Mouse (Mus musculus): Measurements from ENCODE around the gene Nab1. TPM values are rescaled to one million over a fixed set of nuclear protein-coding genes. Genes with fewer than 3 reads are reported as not detected.

The Nab1 gene
- polyA plus RNA-seq, 1 experiment from 2014 or later = 26.0 TPM

DNA sequence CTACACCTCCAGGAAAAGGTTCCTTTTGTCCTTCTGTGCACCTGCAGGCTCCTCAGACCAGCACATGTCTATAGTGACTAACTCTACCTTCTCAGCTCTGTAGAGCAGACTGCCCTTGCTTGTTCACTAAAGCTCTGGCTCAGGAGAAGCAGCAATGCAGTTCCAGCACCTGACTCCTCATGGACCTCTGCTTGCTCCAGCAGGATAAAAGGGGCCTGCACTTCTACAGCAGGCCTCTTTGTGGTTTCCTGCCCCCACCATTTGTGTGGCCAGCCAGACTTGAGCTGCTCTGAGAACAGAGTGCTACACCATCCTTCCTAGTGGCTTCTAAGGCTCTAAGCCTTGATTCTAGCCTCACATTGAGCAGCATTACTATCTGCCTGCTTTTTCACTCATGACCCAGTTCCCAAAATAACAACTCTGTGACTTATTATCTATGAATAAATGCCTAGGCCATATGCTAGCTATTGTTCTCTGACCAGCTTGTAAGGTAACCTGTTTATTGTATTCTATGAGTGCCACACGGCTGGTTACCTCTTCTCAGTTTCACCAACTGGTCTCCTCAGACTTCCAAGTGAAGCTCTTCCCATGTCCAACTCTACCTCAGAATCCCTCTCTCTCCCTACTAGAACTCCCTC, 11.4 kb upstream of the Nab1 start:
- WGBS = 84% methylated on average over 1 of the region's 1 CpGs

DNA sequence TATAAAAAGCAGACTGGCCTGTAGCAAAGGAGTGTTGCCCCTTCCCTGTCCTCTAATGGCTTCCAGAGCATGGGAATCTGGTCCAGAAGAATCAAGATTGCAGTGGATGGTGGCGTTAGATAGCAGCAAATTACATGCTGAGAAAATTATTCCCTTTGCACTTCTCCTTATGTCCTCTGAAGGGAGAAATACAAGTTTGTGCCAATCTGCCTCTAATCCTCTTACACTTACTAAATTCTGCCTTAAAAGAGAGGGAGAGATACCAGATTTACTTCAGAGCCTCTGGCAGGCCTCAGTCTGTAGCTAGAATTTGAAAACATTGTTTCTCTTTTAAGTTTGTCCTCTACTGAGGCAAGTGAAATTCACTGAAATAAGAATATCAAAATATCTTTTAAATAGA, 5.7 kb upstream of the Nab1 start:
- Histone ChIP-seq H3K9me3 (no peaks in the 10 kb centered on the region), H3K36me3 (no peaks in the 10 kb centered on the region), H3K4me3 (no peak overlapping the region), H3K9ac (no peak overlapping the region), H3K4me2 (no peak overlapping the region), H3K4me1 (peaks cover 7% of the 10 kb centered on the region), H3K27me3 (no peaks in the 10 kb centered on the region), H3K27ac (no peak overlapping the region)
- no peak for ATAC-seq (ENCODE audit: insufficient number of reproducible peaks, low FRiP score, low TSS enrichment, low read depth)
- 50% methylated on average over 1 of the region's 1 CpGs for WGBS

More for the DNA sequence above, 11.4 kb upstream of the Nab1 start:
- no peak overlapping the region for H3K4me3 ChIP-seq
- no peak overlapping the region for H3K9ac ChIP-seq
- no peak overlapping the region for H3K4me2 ChIP-seq
- no peak overlapping the region for H3K27ac ChIP-seq
- no peaks in the 10 kb centered on the region for H3K9me3 ChIP-seq
- no peaks in the 10 kb centered on the region for H3K4me1 ChIP-seq
- no peaks in the 10 kb centered on the region for H3K27me3 ChIP-seq
- no peaks in the 10 kb centered on the region for H3K36me3 ChIP-seq
- ATAC-seq (ENCODE audit: insufficient number of reproducible peaks, low FRiP score, low TSS enrichment, low read depth) = no peak

DNA sequence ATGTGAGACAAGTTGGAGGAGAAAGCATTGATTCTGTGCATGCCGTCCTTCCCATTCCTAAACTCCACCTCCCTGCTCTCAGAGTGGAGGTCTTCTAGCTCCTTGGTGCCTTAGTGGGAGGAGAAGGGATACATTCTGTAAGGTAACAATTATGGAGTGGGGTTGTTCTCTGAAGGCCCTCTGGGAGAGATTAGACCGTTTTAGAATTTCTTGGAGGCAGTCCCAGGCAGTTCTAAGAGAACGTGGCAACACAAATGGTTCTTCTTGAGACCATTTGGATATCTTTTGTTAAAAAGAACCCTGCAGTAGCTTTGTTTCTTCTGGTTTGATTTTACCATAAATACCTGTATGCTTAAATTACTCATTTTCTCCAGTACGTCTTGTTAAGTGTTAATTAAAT, 1.8 kb upstream of the Nab1 start:
- 30% methylated on average over 4 of the region's 4 CpGs for WGBS
- ATAC-seq (ENCODE audit: insufficient number of reproducible peaks, low FRiP score, low TSS enrichment, low read depth) = no peak
- Histone ChIP-seq H3K27ac (0 out of 2 replicates have a peak overlapping the region, but pooled peaks have one; percentile 57), H3K4me2 (no peak overlapping the region), H3K4me1 (peaks cover 10% of the 10 kb centered on the region), H3K36me3 (no peaks in the 10 kb centered on the region), H3K4me3 (no peak overlapping the region), H3K27me3 (no peaks in the 10 kb centered on the region), H3K9ac (no peak overlapping the region), H3K9me3 (no peaks in the 10 kb centered on the region)

DNA sequence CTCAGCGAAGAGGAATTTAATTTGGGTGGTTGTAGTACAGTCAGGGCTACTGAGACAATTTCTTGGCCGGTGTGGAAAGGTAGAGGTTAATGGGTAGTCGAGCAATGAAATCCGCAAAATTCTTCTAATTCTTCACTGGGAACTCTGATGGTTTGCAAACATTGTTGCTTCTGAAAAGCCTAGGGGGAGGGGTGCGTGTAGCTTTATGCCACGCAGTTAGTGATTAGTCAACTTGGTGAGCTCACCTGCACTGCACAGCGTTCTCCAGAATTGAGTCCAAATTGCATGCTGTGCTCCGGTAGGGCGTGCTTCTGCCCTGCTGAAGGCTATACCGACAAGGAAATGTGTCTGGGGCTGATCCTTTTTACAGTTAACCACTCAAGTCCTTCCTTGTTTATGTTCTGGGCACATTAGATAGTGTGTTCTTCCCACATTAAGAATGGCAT, 1.2 kb upstream of the Nab1 start:
- 39% methylated on average over 10 of the region's 10 CpGs for WGBS
- Histone ChIP-seq H3K4me3 (no peak overlapping the region), H3K36me3 (no peaks in the 10 kb centered on the region), H3K27ac (peak overlapping the region; percentile 57), H3K4me2 (no peak overlapping the region), H3K4me1 (peaks cover 10% of the 10 kb centered on the region), H3K9me3 (no peaks in the 10 kb centered on the region), H3K27me3 (no peaks in the 10 kb centered on the region), H3K9ac (no peak overlapping the region)
- no peak for ATAC-seq (ENCODE audit: insufficient number of reproducible peaks, low FRiP score, low TSS enrichment, low read depth)

DNA sequence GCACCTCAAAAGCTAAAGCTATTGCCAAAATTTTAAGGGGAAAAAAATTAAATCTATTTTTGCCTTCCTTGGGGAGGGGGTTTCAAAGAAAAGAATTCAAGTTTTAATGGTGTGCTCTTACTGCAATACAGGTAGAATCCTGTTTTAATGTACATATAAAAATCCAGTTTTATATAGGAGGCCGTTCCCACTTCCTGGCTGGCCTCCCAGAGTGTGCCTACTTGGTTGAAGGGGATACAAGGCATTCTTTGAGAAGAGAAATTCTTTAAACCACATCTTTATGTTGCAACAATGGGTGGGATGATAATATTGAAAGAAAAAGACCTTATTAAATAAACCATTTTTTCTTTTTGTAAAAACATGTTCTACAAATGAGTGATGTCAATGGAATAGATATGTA, 611 bp upstream of the Nab1 start:
- peak overlapping the region; percentile 84; the same call in 1 of the 2 replicates for H3K4me3 ChIP-seq
- H3K27me3 ChIP-seq = no peaks in the 10 kb centered on the region
- H3K9ac ChIP-seq = no peak overlapping the region
- H3K4me2 ChIP-seq = peak overlapping the region; percentile 59
- peak overlapping the region; percentile 95; the same call in 1 of the 2 replicates for H3K27ac ChIP-seq
- ATAC-seq (ENCODE audit: insufficient number of reproducible peaks, low FRiP score, low TSS enrichment, low read depth) = no peak
- no peaks in the 10 kb centered on the region for H3K36me3 ChIP-seq
- H3K4me1 ChIP-seq = peaks cover 10% of the 10 kb centered on the region
- 10% methylated on average over 1 of the region's 1 CpGs for WGBS
- H3K9me3 ChIP-seq = no peaks in the 10 kb centered on the region

DNA sequence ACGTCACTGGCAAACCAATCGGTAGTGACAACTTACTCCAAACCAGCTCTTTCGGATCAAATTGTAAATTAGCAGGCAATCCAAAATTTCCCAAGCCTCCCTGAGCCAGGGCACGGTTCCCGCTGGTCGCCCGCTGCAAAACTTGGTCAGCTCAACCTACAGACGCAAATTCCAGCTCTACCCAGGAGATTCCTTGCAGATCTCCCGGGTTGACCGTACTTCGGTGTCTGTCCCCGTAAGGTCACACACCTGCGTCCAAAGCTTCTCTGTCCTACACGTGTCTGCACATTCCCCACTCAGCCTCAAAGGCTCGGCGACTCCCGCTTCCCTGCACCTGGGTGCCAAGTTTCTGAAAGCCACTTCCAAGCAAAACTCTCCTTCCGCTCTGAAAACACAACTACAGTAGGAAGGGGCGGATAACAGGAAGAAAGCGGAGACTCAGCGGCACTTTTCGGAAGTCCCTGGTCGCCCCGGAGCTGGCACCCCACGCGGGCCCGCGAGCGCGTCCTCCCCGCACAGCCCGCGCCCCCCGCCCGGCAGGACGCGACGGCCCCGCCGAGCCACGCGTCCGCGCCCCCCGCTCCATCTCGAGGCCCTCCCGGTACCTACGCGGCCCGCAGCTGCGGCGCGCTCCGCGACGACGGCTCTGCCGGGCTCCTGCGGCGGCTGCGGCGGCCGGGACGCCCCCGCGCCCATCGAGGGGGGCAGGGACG, 722 bp downstream of the Nab1 start:
- Histone ChIP-seq H3K9ac (peak overlapping the region; percentile 98), H3K9me3 (no peaks in the 10 kb centered on the region), H3K4me2 (peak overlapping the region; percentile 59), H3K4me3 (peak overlapping the region; percentile 84), H3K27ac (peak overlapping the region; percentile 95), H3K36me3 (no peaks in the 10 kb centered on the region), H3K27me3 (no peaks in the 10 kb centered on the region), H3K4me1 (peaks cover 14% of the 10 kb centered on the region)
- ATAC-seq (ENCODE audit: insufficient number of reproducible peaks, low FRiP score, low TSS enrichment, low read depth) = peak; percentile 50; the same call in 1 of the 2 replicates
- WGBS = under 1% methylated on average over 47 of the region's 68 CpGs

DNA sequence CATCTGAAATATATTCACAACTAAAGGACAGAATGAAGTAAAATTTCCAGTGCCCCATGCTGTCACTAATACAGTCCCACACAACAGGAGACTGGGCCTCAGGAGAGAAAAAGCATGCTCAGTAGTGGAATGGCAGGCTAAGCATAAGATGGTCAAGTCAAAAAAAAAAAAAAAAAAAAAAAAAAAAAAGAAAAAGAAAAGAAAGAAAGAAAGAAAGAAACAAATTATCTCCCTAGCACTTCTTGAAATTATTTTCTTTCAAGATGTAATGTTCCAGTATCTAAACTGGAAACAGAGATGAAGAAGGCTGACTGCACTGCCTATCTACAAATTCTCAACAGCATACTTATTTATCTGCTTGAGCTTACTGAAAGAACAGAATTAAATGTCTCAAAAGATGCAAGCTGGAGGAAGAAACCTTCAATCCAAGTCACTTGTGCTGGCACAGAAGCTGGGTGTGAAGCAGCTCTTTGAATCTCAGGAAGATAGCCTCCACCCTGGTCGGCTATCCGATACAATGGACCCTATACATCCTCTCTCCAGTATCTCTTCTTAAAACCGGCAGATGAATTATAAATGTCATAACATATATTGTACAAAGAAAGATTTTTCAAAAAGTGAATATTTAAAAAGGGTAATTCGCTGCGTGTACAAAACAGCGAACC, 1.6 kb downstream of the Nab1 start:
- Histone ChIP-seq H3K27me3 (no peaks in the 10 kb centered on the region), H3K9me3 (no peaks in the 10 kb centered on the region), H3K4me1 (peaks cover 14% of the 10 kb centered on the region), H3K4me3 (peak overlapping the region; percentile 84), H3K36me3 (no peaks in the 10 kb centered on the region), H3K27ac (no peak overlapping the region), H3K4me2 (peak overlapping the region; percentile 59), H3K9ac (no peak overlapping the region)
- no peak for ATAC-seq (ENCODE audit: insufficient number of reproducible peaks, low FRiP score, low TSS enrichment, low read depth)
- WGBS = 10% methylated on average over 6 of the region's 6 CpGs

DNA sequence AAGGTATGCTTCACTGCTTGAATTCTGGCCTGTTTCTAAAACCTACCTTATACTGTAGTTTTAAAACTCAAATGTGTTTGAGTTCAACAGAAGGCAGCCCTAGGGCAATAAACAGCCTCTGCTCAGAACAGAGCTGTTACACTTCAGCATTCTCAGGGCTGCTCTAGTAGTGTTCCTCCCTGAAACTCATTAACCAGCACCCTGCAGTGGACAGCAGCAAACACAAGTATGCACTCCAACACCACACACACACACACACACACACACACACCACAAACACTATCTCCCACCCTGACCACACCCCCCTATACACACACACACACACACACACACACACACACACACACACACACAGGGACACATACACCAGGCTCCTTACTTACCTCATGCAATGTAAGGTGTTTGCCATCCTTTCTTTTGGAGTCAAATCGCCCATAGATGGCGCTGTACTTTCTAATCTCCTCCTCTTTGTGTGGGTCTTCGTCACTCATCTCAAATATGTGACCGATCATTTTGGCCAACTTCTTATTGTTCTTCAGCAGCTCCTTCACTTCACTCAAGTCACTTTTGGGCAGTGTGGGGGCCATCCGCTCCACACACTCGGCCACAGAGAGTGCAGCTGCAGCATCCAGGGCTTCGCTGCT, 10.8 kb downstream of the Nab1 start:
- 74% methylated on average over 7 of the region's 7 CpGs for WGBS
- H3K27me3 ChIP-seq = no peaks in the 10 kb centered on the region
- H3K4me2 ChIP-seq = no peak overlapping the region
- no peak overlapping the region for H3K4me3 ChIP-seq
- no peak overlapping the region for H3K27ac ChIP-seq
- no peak for ATAC-seq (ENCODE audit: insufficient number of reproducible peaks, low FRiP score, low TSS enrichment, low read depth)
- H3K36me3 ChIP-seq = peaks cover 9% of the 10 kb centered on the region; the same call in 1 of the 2 replicates
- H3K4me1 ChIP-seq = no peaks in the 10 kb centered on the region; the same call in 1 of the 2 replicates
- H3K9ac ChIP-seq = no peak overlapping the region
- H3K9me3 ChIP-seq = no peaks in the 10 kb centered on the region

DNA sequence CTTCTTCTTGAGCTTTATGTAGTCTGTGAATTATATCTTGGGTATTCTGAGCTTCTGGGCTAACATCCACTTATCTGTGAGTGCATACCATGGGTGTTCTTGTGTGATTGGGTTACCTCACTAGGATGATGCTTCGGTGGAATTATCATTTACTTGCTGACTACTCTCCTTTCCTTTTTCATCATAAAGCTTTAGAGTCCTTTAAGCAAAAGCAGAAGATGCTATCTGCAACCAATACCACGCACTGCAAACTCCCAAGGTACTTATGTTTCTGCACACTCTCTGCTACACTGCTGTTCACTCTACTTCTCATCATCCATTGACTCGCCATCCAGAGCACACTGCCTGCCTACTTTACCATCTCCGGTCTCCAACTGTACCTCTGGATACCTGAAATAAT, 15.5 kb downstream of the Nab1 start:
- Histone ChIP-seq H3K9ac (no peak overlapping the region), H3K4me3 (no peak overlapping the region), H3K27me3 (no peaks in the 10 kb centered on the region), H3K27ac (no peak overlapping the region), H3K4me1 (no peaks in the 10 kb centered on the region; the same call in 1 of the 2 replicates), H3K4me2 (no peak overlapping the region), H3K36me3 (peaks cover 8% of the 10 kb centered on the region; the same call in 1 of the 2 replicates), H3K9me3 (no peaks in the 10 kb centered on the region)
- 92% methylated on average over 4 of the region's 4 CpGs for WGBS
- no peak for ATAC-seq (ENCODE audit: insufficient number of reproducible peaks, low FRiP score, low TSS enrichment, low read depth)

DNA sequence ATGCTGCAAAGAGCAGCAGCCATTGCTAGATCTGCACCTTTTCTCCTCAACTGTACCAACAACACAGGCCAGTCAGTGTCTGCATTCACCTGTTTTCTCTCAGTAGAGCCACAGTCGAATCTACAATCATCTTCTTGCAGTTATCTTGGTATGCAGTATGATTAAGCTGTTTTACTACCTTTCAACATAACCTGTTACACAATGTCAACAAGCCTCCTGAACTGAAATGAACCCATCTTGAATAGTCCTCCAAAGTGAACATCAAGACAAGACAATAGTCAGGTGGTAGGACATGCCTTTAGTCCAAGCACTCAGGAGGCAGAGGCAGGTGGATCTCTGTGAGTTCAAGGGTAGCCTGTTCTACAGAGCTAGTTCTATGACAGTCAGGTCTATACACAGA, 26.2 kb downstream of the Nab1 start:
- no peak for ATAC-seq (ENCODE audit: insufficient number of reproducible peaks, low FRiP score, low TSS enrichment, low read depth)

DNA sequence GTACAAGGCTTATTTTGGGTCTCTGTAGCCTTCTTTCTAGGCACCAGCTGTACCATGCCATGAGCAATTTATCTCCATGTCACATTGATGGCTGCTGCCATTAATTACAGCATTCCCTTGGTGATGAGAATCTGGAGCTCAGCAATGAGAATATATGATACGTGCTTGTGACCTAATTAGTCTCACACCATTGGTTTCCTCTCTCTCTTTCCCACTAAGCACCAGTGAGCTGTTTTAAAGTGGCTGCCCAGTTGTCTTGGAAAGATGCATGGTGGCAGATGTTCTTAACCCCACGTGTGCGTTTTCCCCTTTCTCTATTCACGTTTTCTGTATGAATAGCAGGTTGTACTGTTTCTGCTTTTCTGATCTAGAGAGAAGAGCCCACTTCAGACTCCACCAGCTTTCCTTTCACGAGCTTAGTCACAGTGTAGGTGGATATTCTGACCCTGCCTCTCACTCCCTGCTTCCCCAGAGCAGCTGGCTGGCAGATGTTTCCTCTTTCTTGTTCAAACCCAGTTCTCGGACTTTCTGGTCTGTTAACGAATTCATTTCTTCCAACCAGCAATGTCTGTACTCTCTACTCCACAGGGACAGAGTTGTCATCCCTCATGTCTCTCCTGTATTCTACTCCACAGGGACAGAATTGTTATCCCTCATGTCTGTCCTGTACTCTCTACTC, 29.5 kb downstream of the Nab1 start:
- Histone ChIP-seq H3K4me1 (no peaks in the 10 kb centered on the region; the same call in 1 of the 2 replicates), H3K36me3 (peaks cover 11% of the 10 kb centered on the region; the same call in 1 of the 2 replicates), H3K4me2 (no peak overlapping the region), H3K9ac (no peak overlapping the region), H3K27me3 (no peaks in the 10 kb centered on the region), H3K4me3 (no peak overlapping the region), H3K9me3 (no peaks in the 10 kb centered on the region), H3K27ac (0 out of 2 replicates have a peak overlapping the region, but pooled peaks have one; percentile 17)
- no peak for ATAC-seq (ENCODE audit: insufficient number of reproducible peaks, low FRiP score, low TSS enrichment, low read depth)
- 32% methylated on average over 7 of the region's 7 CpGs for WGBS

More for the DNA sequence above, 26.2 kb downstream of the Nab1 start:
- Histone ChIP-seq H3K9ac (no peak overlapping the region), H3K4me1 (no peaks in the 10 kb centered on the region; the same call in 1 of the 2 replicates), H3K27ac (no peak overlapping the region), H3K9me3 (no peaks in the 10 kb centered on the region), H3K36me3 (peaks cover 25% of the 10 kb centered on the region), H3K4me2 (no peak overlapping the region), H3K27me3 (no peaks in the 10 kb centered on the region), H3K4me3 (no peak overlapping the region)
- WGBS = 71% methylated on average over 1 of the region's 1 CpGs

Measured in limb, embryonic 15.5 days (tissue).